Mouse (Mus musculus) midbrain, embryonic 11.5 days (tissue): Measurements from ENCODE around the gene Ctse. TPM values are rescaled to one million over a fixed set of nuclear protein-coding genes. Genes with fewer than 3 reads are reported as not detected.

Experiments
- ATAC-seq: fragments of 200-750 bp; cut with Nextera tagmentation; 2 replicates; pipeline ENCODE4 v1.8.0; 2017; ENCODE audit warnings: moderate TSS enrichment, moderate library complexity; ENCODE audit not compliant: low FRiP score
- DNase-seq: peaks from one replicate; pipeline ENCODE4 v3.0.0; 2015; ENCODE audit warnings: low spot score; ENCODE audit errors: missing footprints
- H3K27ac ChIP-seq: fragments of 300-500 bp; sonication (generic); 2 replicates; pipeline ENCODE4 v1.5.1; 2014; ENCODE audit warnings: low read depth, low read length
- H3K27me3 ChIP-seq: fragments of 300-500 bp; sonication (generic); 2 replicates; pipeline ENCODE4 v1.6.1; 2014; ENCODE audit warnings: mild to moderate bottlenecking, low read length, moderate library complexity, mixed read lengths; ENCODE audit not compliant: control insufficient read depth, insufficient read depth
- H3K36me3 ChIP-seq: fragments of 300-500 bp; sonication (generic); 2 replicates; pipeline ENCODE4 v1.6.1; 2014; ENCODE audit warnings: mild to moderate bottlenecking, low read length, moderate library complexity, mixed read lengths; ENCODE audit not compliant: control insufficient read depth, insufficient read depth
- H3K4me1 ChIP-seq: fragments of 300-500 bp; sonication (generic); 2 replicates; pipeline ENCODE4 v1.6.1; 2014; ENCODE audit warnings: low read length; ENCODE audit not compliant: control insufficient read depth, insufficient read depth
- H3K4me2 ChIP-seq: fragments of 300-500 bp; sonication (generic); 2 replicates; pipeline ENCODE4 v1.6.1; 2014; ENCODE audit warnings: mild to moderate bottlenecking, moderate library complexity
- H3K4me3 ChIP-seq: fragments of 300-500 bp; sonication (generic); 2 replicates; pipeline ENCODE4 v1.5.1; 2014; ENCODE audit warnings: low read depth, low read length
- H3K9ac ChIP-seq: fragments of 300-500 bp; sonication (generic); 2 replicates; pipeline ENCODE4 v1.6.1; 2014; ENCODE audit warnings: low read length
- H3K9me3 ChIP-seq: fragments of 300-500 bp; sonication (generic); 2 replicates; pipeline ENCODE4 v1.6.1; 2016; ENCODE audit warnings: low read length; ENCODE audit not compliant: control insufficient read depth
- WGBS: fragments of 180-500 bp; shearing (Covaris S2); extraction: QIAGEN DNeasy Blood & Tissue Kit; methylation state at CpG from one replicate; pipeline ENCODE4 v1.1.7; 2014; 5-methylcytosine and 5-hydroxymethylcytosine counted together
- polyA plus RNA-seq: library from polyadenylated mRNA; unstranded; fragments of >200 nt; fragmentation: Nextera tagmentation; extraction: Ambion mirVana; gene quantifications from 2 replicates; pipeline ENCODE4 v1.2.1, GENCODE M21; 2014

Ctse gene
- polyA plus RNA-seq, 1 experiment from 2014 or later: 0.31 TPM

- H3K4me2 ChIP-seq: no peak overlapping the region
- DNase-seq (no peak), ATAC-seq (no peak)
- H3K36me3 ChIP-seq: no peaks in the 10 kb centered on the region
- H3K4me3 ChIP-seq: no peak overlapping the region
- H3K27me3 ChIP-seq: no peaks in the 10 kb centered on the region
- H3K4me1 ChIP-seq: no peaks in the 10 kb centered on the region
- no peak overlapping the region for H3K27ac ChIP-seq
- 81% methylated on average over 8 of the region's 8 CpGs for WGBS
- H3K9ac ChIP-seq: no peak overlapping the region
- no peaks in the 10 kb centered on the region for H3K9me3 ChIP-seq
These were observed 64.1 kb downstream of the Ctse start for GRCm38 (mm10) chr1:131702094-131702766.

- 84% methylated on average over 2 of the region's 2 CpGs for WGBS
- H3K27ac ChIP-seq: no peak overlapping the region
- no peaks in the 10 kb centered on the region for H3K36me3 ChIP-seq
- H3K4me3 ChIP-seq: no peak overlapping the region
- no peaks in the 10 kb centered on the region for H3K27me3 ChIP-seq
- no peaks in the 10 kb centered on the region for H3K4me1 ChIP-seq
- ATAC-seq (no peak), DNase-seq (no peak)
- no peak overlapping the region for H3K9ac ChIP-seq
- H3K9me3 ChIP-seq: no peaks in the 10 kb centered on the region
- H3K4me2 ChIP-seq: no peak overlapping the region
These were observed 65.4 kb downstream of the Ctse start for GRCm38 (mm10) chr1:131703482-131703881.

GRCm38 (mm10) chr1:131708338-131708737 lies 70.2 kb downstream of the Ctse start:
- no peaks in the 10 kb centered on the region for H3K36me3 ChIP-seq
- no peaks in the 10 kb centered on the region for H3K9me3 ChIP-seq
- no peak overlapping the region for H3K4me2 ChIP-seq
- no peak for ATAC-seq
- DNase-seq: no peak
- WGBS: 26% methylated on average over 4 of the region's 4 CpGs
- no peaks in the 10 kb centered on the region for H3K4me1 ChIP-seq
- no peaks in the 10 kb centered on the region for H3K27me3 ChIP-seq
- H3K9ac ChIP-seq: no peak overlapping the region
- H3K4me3 ChIP-seq: no peak overlapping the region
- H3K27ac ChIP-seq: no peak overlapping the region

- ATAC-seq (no peak), DNase-seq (no peak)
- H3K4me1 ChIP-seq: no peaks in the 10 kb centered on the region
- no peak overlapping the region for H3K4me2 ChIP-seq
- no peaks in the 10 kb centered on the region for H3K9me3 ChIP-seq
- H3K4me3 ChIP-seq: no peak overlapping the region
- 76% methylated on average over 10 of the region's 10 CpGs for WGBS
- H3K27me3 ChIP-seq: no peaks in the 10 kb centered on the region
- no peaks in the 10 kb centered on the region for H3K36me3 ChIP-seq
- H3K27ac ChIP-seq: no peak overlapping the region
- H3K9ac ChIP-seq: no peak overlapping the region
These were observed 73.4 kb downstream of the Ctse start for GRCm38 (mm10) chr1:131711518-131711917.

GRCm38 (mm10) chr1:131712386-131712785 lies 74.3 kb downstream of the Ctse start:
- H3K4me1 ChIP-seq: no peaks in the 10 kb centered on the region
- no peak overlapping the region for H3K4me3 ChIP-seq
- 31% methylated on average over 2 of the region's 2 CpGs for WGBS
- H3K27ac ChIP-seq: no peak overlapping the region
- H3K4me2 ChIP-seq: no peak overlapping the region
- no peaks in the 10 kb centered on the region for H3K9me3 ChIP-seq
- no peaks in the 10 kb centered on the region for H3K36me3 ChIP-seq
- DNase-seq (peak; percentile 97), ATAC-seq (peak; percentile 66)
- no peaks in the 10 kb centered on the region for H3K27me3 ChIP-seq
- no peak overlapping the region for H3K9ac ChIP-seq

GRCm38 (mm10) chr1:131714388-131715337 lies 76.6 kb downstream of the Ctse start:
- H3K27ac ChIP-seq: no peak overlapping the region
- WGBS: 73% methylated on average over 20 of the region's 20 CpGs
- no peaks in the 10 kb centered on the region for H3K36me3 ChIP-seq
- ATAC-seq (no peak), DNase-seq (no peak)
- 0 out of 2 replicates have a peak overlapping the region, but pooled peaks have one; percentile 9 for H3K9ac ChIP-seq
- H3K27me3 ChIP-seq: no peaks in the 10 kb centered on the region
- no peak overlapping the region for H3K4me3 ChIP-seq
- H3K4me1 ChIP-seq: peaks cover 4% of the 10 kb centered on the region
- no peaks in the 10 kb centered on the region for H3K9me3 ChIP-seq
- H3K4me2 ChIP-seq: no peak overlapping the region

- peaks cover 11% of the 10 kb centered on the region for H3K4me1 ChIP-seq
- no peak overlapping the region for H3K9ac ChIP-seq
- H3K4me2 ChIP-seq: no peak overlapping the region
- H3K4me3 ChIP-seq: no peak overlapping the region
- DNase-seq: no peak
- no peak for ATAC-seq
- no peaks in the 10 kb centered on the region for H3K9me3 ChIP-seq
- H3K36me3 ChIP-seq: no peaks in the 10 kb centered on the region
- H3K27ac ChIP-seq: no peak overlapping the region
- H3K27me3 ChIP-seq: no peaks in the 10 kb centered on the region
- WGBS: 58% methylated on average over 16 of the region's 16 CpGs
These were observed 81.0 kb downstream of the Ctse start for GRCm38 (mm10) chr1:131718952-131719694.

- no peaks in the 10 kb centered on the region for H3K9me3 ChIP-seq
- DNase-seq (peak; percentile 81), ATAC-seq (no peak)
- no peaks in the 10 kb centered on the region for H3K36me3 ChIP-seq
- H3K27me3 ChIP-seq: no peaks in the 10 kb centered on the region
- H3K27ac ChIP-seq: no peak overlapping the region
- no peak overlapping the region for H3K9ac ChIP-seq
- no peak overlapping the region for H3K4me3 ChIP-seq
- no peak overlapping the region for H3K4me2 ChIP-seq
- 90% methylated on average over 3 of the region's 3 CpGs for WGBS
- peaks cover 11% of the 10 kb centered on the region for H3K4me1 ChIP-seq
These were observed 83.9 kb downstream of the Ctse start for GRCm38 (mm10) chr1:131721989-131722388.
